Mouse (Mus musculus) forebrain, embryonic 11.5 days (tissue): ENCODE measurements around the gene Smpd4. TPM values are rescaled to one million over a fixed set of nuclear protein-coding genes. Genes with fewer than 3 reads are reported as not detected.

Source experiments
- ATAC-seq: fragments of 200-750 bp; cut with Nextera tagmentation; replicated peaks from 2 replicates; pipeline ENCODE4 v1.8.0; 2017; ENCODE audit warnings: moderate TSS enrichment; ENCODE audit not compliant: low FRiP score
- DNase-seq: peaks from one replicate; pipeline ENCODE4 v3.0.0-alpha.2; 2017; ENCODE audit warnings: low spot score
- H3K27ac ChIP-seq: fragments of 300-500 bp; sonication (generic); 2 replicates; pipeline ENCODE4 v1.5.1; 2014; ENCODE audit warnings: low read depth, low read length
- H3K27me3 ChIP-seq: fragments of 300-500 bp; sonication (generic); 2 replicates; pipeline ENCODE4 v1.6.1; 2014; ENCODE audit warnings: mild to moderate bottlenecking, low read length, mixed read lengths; ENCODE audit not compliant: control insufficient read depth, insufficient read depth
- H3K36me3 ChIP-seq: fragments of 300-500 bp; sonication (generic); 2 replicates; pipeline ENCODE4 v1.6.1; 2014; ENCODE audit warnings: mild to moderate bottlenecking, low read length, moderate library complexity, mixed read lengths; ENCODE audit not compliant: control insufficient read depth, insufficient read depth
- H3K4me1 ChIP-seq: fragments of 300-500 bp; sonication (generic); replicated peaks from 2 replicates; pipeline ENCODE4 v1.6.1; 2014; ENCODE audit warnings: low read length, mixed read lengths; ENCODE audit not compliant: control insufficient read depth, insufficient read depth
- H3K4me2 ChIP-seq: fragments of 300-500 bp; sonication (generic); 2 replicates; pipeline ENCODE4 v1.6.1; 2014; ENCODE audit warnings: low read depth, mild to moderate bottlenecking, low read length, moderate library complexity, mixed read lengths; ENCODE audit not compliant: severe bottlenecking
- H3K4me3 ChIP-seq: fragments of 300-500 bp; sonication (generic); 2 replicates; pipeline ENCODE4 v1.5.1; 2014; ENCODE audit warnings: low read depth, low read length
- H3K9ac ChIP-seq: fragments of 300-500 bp; sonication (generic); 2 replicates; pipeline ENCODE4 v1.6.1; 2014; ENCODE audit warnings: low read length
- H3K9me3 ChIP-seq: fragments of 300-500 bp; sonication (generic); 2 replicates; pipeline ENCODE4 v1.6.1; 2016; ENCODE audit warnings: low read length, mixed read lengths; ENCODE audit not compliant: control insufficient read depth
- WGBS: fragments of 180-500 bp; shearing (Covaris S2); extraction: QIAGEN DNeasy Blood & Tissue Kit; methylation state at CpG from one replicate; pipeline ENCODE4 v1.1.7; 2014; 5-methylcytosine and 5-hydroxymethylcytosine counted together
- polyA plus RNA-seq: library from polyadenylated mRNA; unstranded; fragments of >200 nt; fragmentation: Nextera tagmentation; extraction: Ambion mirVana; gene quantifications from 2 replicates; pipeline ENCODE4 v1.2.1, GENCODE M21; 2014

Smpd4 gene
- polyA plus RNA-seq, 1 experiment from 2014 or later, result 61.1 TPM

GRCm38 (mm10) chr16:17632580-17632979 is 13.4 kb downstream of the Smpd4 start:
- ATAC-seq (no peak), DNase-seq (no peak)
- Histone ChIP-seq H3K4me3 (no peak overlapping the region), H3K4me1 (no peaks in the 10 kb centered on the region), H3K27ac (no peak overlapping the region), H3K27me3 (no peaks in the 10 kb centered on the region), H3K4me2 (no peak overlapping the region), H3K9me3 (no peaks in the 10 kb centered on the region), H3K36me3 (peaks cover 7% of the 10 kb centered on the region; the same call in 1 of the 2 replicates), H3K9ac (no peak overlapping the region)
- 92% methylated on average over 2 of the region's 2 CpGs for WGBS

GRCm38 (mm10) chr16:17633481-17634181 is 14.5 kb downstream of the Smpd4 start:
- H3K27me3 ChIP-seq, result no peaks in the 10 kb centered on the region
- peaks cover 7% of the 10 kb centered on the region; the same call in 1 of the 2 replicates for H3K36me3 ChIP-seq
- no peak overlapping the region for H3K4me3 ChIP-seq
- no peaks in the 10 kb centered on the region for H3K4me1 ChIP-seq
- H3K4me2 ChIP-seq, result no peak overlapping the region
- 77% methylated on average over 8 of the region's 8 CpGs for WGBS
- DNase-seq, result no peak
- no peak overlapping the region for H3K27ac ChIP-seq
- no peak overlapping the region for H3K9ac ChIP-seq
- no peaks in the 10 kb centered on the region for H3K9me3 ChIP-seq
- no peak for ATAC-seq

- peaks cover 11% of the 10 kb centered on the region; the same call in 1 of the 2 replicates for H3K36me3 ChIP-seq
These were observed 17.8 kb downstream of the Smpd4 start for GRCm38 (mm10) chr16:17636904-17637303.

GRCm38 (mm10) chr16:17637610-17638009 is 18.5 kb downstream of the Smpd4 start:
- Histone ChIP-seq H3K9me3 (no peaks in the 10 kb centered on the region), H3K27ac (no peak overlapping the region), H3K27me3 (no peaks in the 10 kb centered on the region), H3K4me1 (no peaks in the 10 kb centered on the region), H3K4me2 (no peak overlapping the region), H3K36me3 (peaks cover 8% of the 10 kb centered on the region), H3K9ac (no peak overlapping the region), H3K4me3 (no peak overlapping the region)
- DNase-seq (no peak), ATAC-seq (no peak)
- WGBS, result 72% methylated on average over 2 of the region's 2 CpGs

More at GRCm38 (mm10) chr16:17636904-17637303, 17.8 kb downstream of the Smpd4 start:
- H3K27me3 ChIP-seq, result no peaks in the 10 kb centered on the region
- DNase-seq, result no peak
- H3K4me1 ChIP-seq, result no peaks in the 10 kb centered on the region
- 86% methylated on average over 2 of the region's 2 CpGs for WGBS
- H3K4me3 ChIP-seq, result no peak overlapping the region
- ATAC-seq, result no peak
- H3K4me2 ChIP-seq, result no peak overlapping the region
- H3K27ac ChIP-seq, result no peak overlapping the region
- no peak overlapping the region for H3K9ac ChIP-seq
- H3K9me3 ChIP-seq, result no peaks in the 10 kb centered on the region

GRCm38 (mm10) chr16:17638036-17638628 is 19.0 kb downstream of the Smpd4 start:
- ATAC-seq, result no peak
- Histone ChIP-seq H3K27ac (no peak overlapping the region), H3K4me3 (no peak overlapping the region), H3K4me2 (no peak overlapping the region), H3K36me3 (peaks cover 7% of the 10 kb centered on the region), H3K9me3 (no peaks in the 10 kb centered on the region), H3K4me1 (no peaks in the 10 kb centered on the region), H3K27me3 (no peaks in the 10 kb centered on the region), H3K9ac (no peak overlapping the region)
- DNase-seq, result no peak
- WGBS, result 93% methylated on average over 9 of the region's 9 CpGs

- Histone ChIP-seq H3K27me3 (no peaks in the 10 kb centered on the region), H3K9ac (no peak overlapping the region), H3K9me3 (no peaks in the 10 kb centered on the region), H3K36me3 (peaks cover 7% of the 10 kb centered on the region), H3K4me1 (no peaks in the 10 kb centered on the region), H3K27ac (no peak overlapping the region), H3K4me3 (no peak overlapping the region), H3K4me2 (no peak overlapping the region)
- WGBS, result 96% methylated on average over 3 of the region's 3 CpGs
- DNase-seq, result no peak
- ATAC-seq, result no peak
These were observed 19.9 kb downstream of the Smpd4 start for GRCm38 (mm10) chr16:17639081-17639480.

- no peaks in the 10 kb centered on the region for H3K4me1 ChIP-seq
- H3K27me3 ChIP-seq, result no peaks in the 10 kb centered on the region
- no peak overlapping the region for H3K4me3 ChIP-seq
- no peak for DNase-seq
- peaks cover 7% of the 10 kb centered on the region for H3K36me3 ChIP-seq
- no peaks in the 10 kb centered on the region for H3K9me3 ChIP-seq
- no peak for ATAC-seq
- WGBS, result 90% methylated on average over 6 of the region's 6 CpGs
- H3K4me2 ChIP-seq, result no peak overlapping the region
- no peak overlapping the region for H3K27ac ChIP-seq
- H3K9ac ChIP-seq, result no peak overlapping the region
These were observed 20.8 kb downstream of the Smpd4 start for GRCm38 (mm10) chr16:17639951-17640350.

GRCm38 (mm10) chr16:17640706-17641105 is 21.6 kb downstream of the Smpd4 start:
- WGBS, result 92% methylated on average over 9 of the region's 9 CpGs
- no peak overlapping the region for H3K9ac ChIP-seq
- H3K4me2 ChIP-seq, result no peak overlapping the region
- H3K4me3 ChIP-seq, result no peak overlapping the region
- ATAC-seq, result no peak
- H3K9me3 ChIP-seq, result no peaks in the 10 kb centered on the region
- H3K4me1 ChIP-seq, result no peaks in the 10 kb centered on the region
- peaks cover 7% of the 10 kb centered on the region for H3K36me3 ChIP-seq
- H3K27me3 ChIP-seq, result no peaks in the 10 kb centered on the region
- no peak overlapping the region for H3K27ac ChIP-seq
- DNase-seq, result no peak

GRCm38 (mm10) chr16:17641301-17641700 is 22.1 kb downstream of the Smpd4 start:
- no peak overlapping the region for H3K4me3 ChIP-seq
- WGBS, result 82% methylated on average over 6 of the region's 6 CpGs
- no peaks in the 10 kb centered on the region for H3K9me3 ChIP-seq
- H3K27me3 ChIP-seq, result no peaks in the 10 kb centered on the region
- H3K4me1 ChIP-seq, result peaks cover 3% of the 10 kb centered on the region; the same call in 1 of the 2 replicates
- H3K4me2 ChIP-seq, result no peak overlapping the region
- no peak for DNase-seq
- ATAC-seq, result no peak
- no peak overlapping the region for H3K27ac ChIP-seq
- no peak overlapping the region for H3K9ac ChIP-seq
- peaks cover 7% of the 10 kb centered on the region for H3K36me3 ChIP-seq
